Mouse (Mus musculus): ENCODE data around the gene Rnf186. TPM values are rescaled to one million over a fixed set of nuclear protein-coding genes. Genes with fewer than 3 reads are reported as not detected.

The Rnf186 gene
- polyA plus RNA-seq (2016; fragmentation: Nextera tagmentation; extraction: Ambion mirVana), result not detected in 2 replicates

- H3K27me3 ChIP-seq, result peaks cover 5% of the 10 kb centered on the region; the same call in 1 of the 2 replicates
- 91% methylated on average over 13 of the region's 13 CpGs for WGBS
Measured at GRCm38 (mm10) chr4:138966866-138967265, at the start of gene Rnf186. Gene Rnf186 (plus strand): TSS chr4:138967112.

DNA sequence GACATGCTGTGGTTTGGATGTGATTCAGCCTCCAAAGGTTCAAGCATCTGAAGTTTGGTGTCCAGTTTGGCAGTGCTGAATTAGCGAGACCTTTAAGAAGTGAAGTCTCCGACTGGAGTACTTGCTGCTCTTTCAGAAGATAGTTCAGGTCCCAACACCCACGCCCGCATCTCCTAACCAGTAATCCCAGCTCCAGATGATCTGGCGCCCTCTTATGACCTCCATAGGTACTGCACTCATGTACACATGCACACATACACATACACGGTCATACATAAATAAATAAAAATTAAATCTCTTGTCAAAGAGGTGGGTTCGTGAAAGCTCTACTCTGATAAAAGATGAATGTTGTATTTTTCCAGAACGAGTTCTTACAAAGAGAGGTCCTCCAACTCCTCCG is 49.6 kb upstream of the Rnf186 start:
- no peak overlapping the region for H3K4me3 ChIP-seq
- WGBS, result 85% methylated on average over 9 of the region's 9 CpGs

More at GRCm38 (mm10) chr4:138966866-138967265, at the start of gene Rnf186:
- Histone ChIP-seq H3K36me3 (no peaks in the 10 kb centered on the region), H3K4me3 (no peak within 1 kb of the TSS), H3K4me1 (peaks cover under 1% of the 10 kb centered on the region; the same call in 1 of the 2 replicates), H3K4me2 (replicated peaks) (no peak within 1 kb of the TSS), H3K27ac (no peak within 1 kb of the TSS), H3K9me3 (replicated peaks) (no peaks in the 10 kb centered on the region), H3K9ac (no peak within 1 kb of the TSS)
- ATAC-seq (ENCODE audit: low FRiP score), result no peak

DNA sequence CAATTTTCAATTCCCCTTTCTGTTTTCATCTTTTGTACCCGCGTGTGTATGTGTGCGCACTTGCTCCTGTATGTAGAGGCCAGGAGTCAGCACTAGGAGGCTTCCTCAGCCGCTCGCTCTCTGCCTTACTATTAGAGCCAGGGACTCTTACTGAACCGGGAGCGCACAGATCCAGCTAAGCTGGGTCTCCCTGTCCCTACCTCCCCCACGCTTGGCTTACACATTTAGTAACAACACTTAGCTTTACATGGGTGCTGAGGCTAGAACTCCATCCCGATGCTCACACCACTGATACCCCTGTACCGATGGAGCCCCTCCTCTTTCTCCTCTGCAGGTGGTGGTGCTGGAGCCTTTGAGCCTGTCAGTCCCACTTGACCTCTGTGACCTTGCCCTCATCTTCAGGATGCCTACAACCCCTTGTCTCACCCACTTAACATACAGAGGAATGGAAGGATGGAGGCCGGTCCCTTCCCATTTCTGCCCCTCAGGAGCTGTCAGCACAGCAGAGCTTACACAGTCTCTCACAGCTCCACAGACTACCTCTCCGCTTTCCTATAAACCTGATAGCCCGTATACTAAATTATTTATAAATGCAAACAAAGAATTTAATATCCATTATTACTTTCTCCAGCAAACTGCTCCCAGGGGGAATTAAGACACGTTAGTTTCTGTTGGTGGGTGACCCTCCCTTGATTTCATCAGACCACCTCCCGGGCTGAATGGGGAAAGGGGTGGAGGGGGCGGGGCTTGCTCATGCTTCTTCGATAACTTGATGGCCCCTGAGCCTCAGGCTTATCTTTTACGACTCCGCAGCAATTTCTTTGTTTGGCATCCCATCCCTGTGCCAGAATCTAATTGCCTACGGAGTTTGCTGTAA is 45.4 kb upstream of the Rnf186 start:
- 0 out of 2 replicates have a peak overlapping the region, but pooled peaks have one; percentile 1 for H3K4me3 ChIP-seq

More for the DNA sequence above, 49.6 kb upstream of the Rnf186 start:
- Histone ChIP-seq H3K4me1 (peaks cover 15% of the 10 kb centered on the region), H3K9me3 (replicated peaks) (peaks cover 4% of the 10 kb centered on the region; the same call in 1 of the 2 replicates), H3K9ac (no peak overlapping the region), H3K4me2 (replicated peaks) (no peak overlapping the region), H3K36me3 (no peaks in the 10 kb centered on the region), H3K27me3 (peaks cover 5% of the 10 kb centered on the region; the same call in 1 of the 2 replicates), H3K27ac (no peak overlapping the region)
- ATAC-seq (ENCODE audit: low FRiP score), result no peak

DNA sequence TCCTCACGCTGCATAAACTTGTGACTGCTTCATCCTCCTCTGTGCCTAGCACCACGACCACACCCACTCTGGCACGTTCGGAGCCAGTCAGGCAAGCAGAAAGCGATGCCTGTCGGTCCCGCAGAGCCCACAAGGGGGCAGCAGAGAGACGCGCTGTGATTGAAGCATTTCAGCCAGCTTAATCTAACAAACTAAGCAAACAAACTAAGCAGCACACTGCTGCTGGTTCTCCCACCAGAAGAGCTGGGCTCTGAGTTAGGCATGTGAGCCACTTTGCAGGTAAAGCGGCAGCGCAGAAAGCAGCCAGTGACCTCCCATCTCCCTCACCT is 44.8 kb upstream of the Rnf186 start:
- Histone ChIP-seq H3K4me2 (replicated peaks) (peak overlapping the region; percentile 38), H3K4me3 (0 out of 2 replicates have a peak overlapping the region, but pooled peaks have one; percentile 1), H3K4me1 (peaks cover 7% of the 10 kb centered on the region; the same call in 1 of the 2 replicates), H3K36me3 (no peaks in the 10 kb centered on the region), H3K27ac (no peak overlapping the region), H3K9ac (no peak overlapping the region), H3K9me3 (replicated peaks) (peaks cover 3% of the 10 kb centered on the region; the same call in 1 of the 2 replicates), H3K27me3 (peaks cover 5% of the 10 kb centered on the region; the same call in 1 of the 2 replicates)
- peak; percentile 78 for ATAC-seq (ENCODE audit: low FRiP score)
- 2% methylated on average over 11 of the region's 11 CpGs for WGBS

More for the DNA sequence above, 45.4 kb upstream of the Rnf186 start:
- peak; percentile 35; the same call in 1 of the 2 replicates for ATAC-seq (ENCODE audit: low FRiP score)
- H3K4me2 ChIP-seq (replicated peaks), result peak overlapping the region; percentile 38
- H3K27ac ChIP-seq, result no peak overlapping the region
- peaks cover 7% of the 10 kb centered on the region; the same call in 1 of the 2 replicates for H3K4me1 ChIP-seq
- H3K27me3 ChIP-seq, result peaks cover 5% of the 10 kb centered on the region; the same call in 1 of the 2 replicates
- peaks cover 4% of the 10 kb centered on the region; the same call in 1 of the 2 replicates for H3K9me3 ChIP-seq (replicated peaks)
- no peaks in the 10 kb centered on the region for H3K36me3 ChIP-seq
- H3K9ac ChIP-seq, result no peak overlapping the region
- 35% methylated on average over 20 of the region's 20 CpGs for WGBS

GRCm38 (mm10) chr4:138925561-138925960 is 41.4 kb upstream of the Rnf186 start:
- no peak overlapping the region for H3K27ac ChIP-seq
- H3K9ac ChIP-seq, result no peak overlapping the region
- no peaks in the 10 kb centered on the region for H3K36me3 ChIP-seq
- H3K27me3 ChIP-seq, result peaks cover 5% of the 10 kb centered on the region; the same call in 1 of the 2 replicates
- H3K4me1 ChIP-seq, result peaks cover 7% of the 10 kb centered on the region; the same call in 1 of the 2 replicates
- no peak overlapping the region for H3K4me2 ChIP-seq (replicated peaks)
- H3K4me3 ChIP-seq, result no peak overlapping the region
- WGBS, result 79% methylated on average over 2 of the region's 2 CpGs
- ATAC-seq (ENCODE audit: low FRiP score), result no peak
- H3K9me3 ChIP-seq (replicated peaks), result no peaks in the 10 kb centered on the region

DNA sequence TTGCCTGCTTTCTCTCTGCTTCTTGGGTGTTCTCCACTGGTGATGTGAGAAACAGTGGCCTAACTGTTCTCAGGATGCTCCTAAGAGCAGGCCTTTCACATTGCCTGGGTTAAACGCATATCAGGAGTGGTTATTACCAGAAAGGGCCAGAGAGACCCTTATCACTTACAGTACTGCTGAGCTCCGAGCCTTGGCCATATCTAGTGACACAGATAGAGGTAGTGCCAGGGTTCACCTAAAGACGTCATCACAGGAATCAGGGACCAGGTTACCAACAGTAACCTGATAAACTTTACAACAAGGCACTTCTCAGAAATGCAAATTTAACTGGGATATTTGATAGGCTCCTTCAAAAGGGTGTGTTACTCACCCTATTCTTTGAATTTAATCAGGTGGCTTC is 33.0 kb upstream of the Rnf186 start:
- WGBS, result 72% methylated on average over 3 of the region's 3 CpGs
- Histone ChIP-seq H3K4me1 (no peaks in the 10 kb centered on the region), H3K9ac (no peak overlapping the region), H3K4me2 (replicated peaks) (no peak overlapping the region), H3K27me3 (no peaks in the 10 kb centered on the region), H3K27ac (no peak overlapping the region), H3K9me3 (replicated peaks) (no peaks in the 10 kb centered on the region), H3K4me3 (no peak overlapping the region), H3K36me3 (no peaks in the 10 kb centered on the region)
- no peak for ATAC-seq (ENCODE audit: low FRiP score)

- Histone ChIP-seq H3K9ac (no peak overlapping the region), H3K36me3 (no peaks in the 10 kb centered on the region), H3K4me1 (no peaks in the 10 kb centered on the region), H3K4me3 (no peak overlapping the region), H3K9me3 (replicated peaks) (no peaks in the 10 kb centered on the region), H3K27me3 (no peaks in the 10 kb centered on the region), H3K27ac (no peak overlapping the region), H3K4me2 (replicated peaks) (no peak overlapping the region)
- no peak for ATAC-seq (ENCODE audit: low FRiP score)
- WGBS, result 85% methylated on average over 11 of the region's 11 CpGs
Measured at GRCm38 (mm10) chr4:138934456-138935145, 32.3 kb upstream of the Rnf186 start.

DNA sequence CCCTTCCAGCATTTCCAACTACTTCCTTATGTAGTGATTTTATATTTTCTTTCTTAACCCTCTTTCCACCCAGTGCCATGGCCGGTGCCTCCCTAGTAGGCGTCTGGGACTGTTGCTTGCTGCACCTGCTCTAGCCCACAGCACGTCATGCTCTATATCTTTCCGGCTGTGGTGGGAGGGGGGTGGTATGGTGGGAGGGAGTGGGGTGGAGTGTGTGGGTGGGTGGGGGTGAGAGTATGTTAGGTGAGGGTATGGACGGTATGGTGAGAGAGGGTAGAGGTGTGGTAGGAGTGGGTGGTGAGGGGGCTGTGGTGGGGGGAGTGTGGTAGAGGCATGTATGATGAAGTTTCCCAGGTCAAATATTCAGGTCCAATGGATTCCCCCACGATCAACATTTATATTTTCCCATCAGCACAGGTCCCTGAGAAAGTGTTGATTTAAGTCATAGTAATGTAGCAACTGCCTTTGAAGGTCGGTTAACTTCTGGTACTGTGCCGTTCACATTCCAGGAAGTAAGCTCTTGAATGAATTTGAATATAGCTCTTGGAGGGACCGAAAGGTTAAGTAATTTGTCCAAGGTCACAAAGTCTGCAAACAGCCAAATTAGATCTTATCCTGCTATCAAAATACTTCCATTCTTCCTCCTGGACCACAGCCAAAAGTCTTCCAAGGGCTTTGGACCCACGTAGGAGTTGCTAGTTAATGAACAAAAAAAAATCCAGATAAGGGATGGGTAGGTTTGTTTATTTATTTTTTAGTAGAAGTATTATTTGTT is 28.2 kb upstream of the Rnf186 start:
- H3K27ac ChIP-seq, result no peak overlapping the region
- no peaks in the 10 kb centered on the region for H3K9me3 ChIP-seq (replicated peaks)
- no peak overlapping the region for H3K4me2 ChIP-seq (replicated peaks)
- H3K4me3 ChIP-seq, result no peak overlapping the region
- ATAC-seq (ENCODE audit: low FRiP score), result no peak
- 87% methylated on average over 10 of the region's 10 CpGs for WGBS
- H3K27me3 ChIP-seq, result no peaks in the 10 kb centered on the region
- no peak overlapping the region for H3K9ac ChIP-seq
- no peaks in the 10 kb centered on the region for H3K36me3 ChIP-seq
- peaks cover 9% of the 10 kb centered on the region for H3K4me1 ChIP-seq

- Histone ChIP-seq H3K4me2 (replicated peaks) (no peak overlapping the region), H3K9ac (no peak overlapping the region), H3K27me3 (no peaks in the 10 kb centered on the region), H3K4me3 (no peak overlapping the region), H3K4me1 (peaks cover 9% of the 10 kb centered on the region), H3K36me3 (no peaks in the 10 kb centered on the region), H3K27ac (no peak overlapping the region), H3K9me3 (replicated peaks) (no peaks in the 10 kb centered on the region)
- WGBS, result 63% methylated on average over 4 of the region's 4 CpGs
- no peak for ATAC-seq (ENCODE audit: low FRiP score)
Measured at GRCm38 (mm10) chr4:138939481-138939880, 27.4 kb upstream of the Rnf186 start.

DNA sequence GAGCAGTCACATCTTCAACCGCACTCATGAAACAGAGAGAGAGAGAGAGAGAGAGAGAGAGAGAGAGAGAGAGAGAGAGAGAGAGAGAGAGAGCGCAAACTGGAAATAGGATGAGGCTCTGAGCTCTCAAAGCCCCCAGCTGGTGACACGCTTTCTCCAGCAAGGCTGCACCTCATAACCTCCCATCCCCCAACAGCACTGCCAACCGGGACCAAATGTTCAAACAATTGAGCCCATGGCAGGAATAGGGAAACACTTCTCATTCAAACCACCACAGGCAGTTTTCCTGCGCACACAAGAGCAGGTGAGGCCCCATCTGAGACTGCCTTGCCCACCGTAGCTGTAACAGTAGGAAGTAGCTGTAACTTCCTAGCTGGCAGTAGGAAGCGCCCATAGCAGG is 25.5 kb upstream of the Rnf186 start:
- peaks cover 9% of the 10 kb centered on the region for H3K4me1 ChIP-seq
- no peaks in the 10 kb centered on the region for H3K9me3 ChIP-seq (replicated peaks)
- H3K27ac ChIP-seq, result no peak overlapping the region
- H3K9ac ChIP-seq, result no peak overlapping the region
- WGBS, result 39% methylated on average over 7 of the region's 7 CpGs
- H3K4me3 ChIP-seq, result no peak overlapping the region
- H3K36me3 ChIP-seq, result no peaks in the 10 kb centered on the region
- no peaks in the 10 kb centered on the region for H3K27me3 ChIP-seq
- H3K4me2 ChIP-seq (replicated peaks), result no peak overlapping the region
- no peak for ATAC-seq (ENCODE audit: low FRiP score)

- Histone ChIP-seq H3K27ac (no peak overlapping the region), H3K4me1 (peaks cover 9% of the 10 kb centered on the region), H3K27me3 (no peaks in the 10 kb centered on the region), H3K36me3 (no peaks in the 10 kb centered on the region), H3K4me2 (replicated peaks) (no peak overlapping the region), H3K9ac (no peak overlapping the region), H3K4me3 (no peak overlapping the region), H3K9me3 (replicated peaks) (no peaks in the 10 kb centered on the region)
- ATAC-seq (ENCODE audit: low FRiP score), result no peak
- 66% methylated on average over 6 of the region's 6 CpGs for WGBS
Measured at GRCm38 (mm10) chr4:138941966-138942365, 24.9 kb upstream of the Rnf186 start.

Measured in hindbrain, embryonic 12.5 days (tissue).